Mouse (Mus musculus) embryonic fibroblast, embryonic 13.5 days (primary cell): ENCODE data around the gene Creb3l1.

Experiments
- CTCF ChIP-seq: IDR thresholded peaks from 2 replicates; pipeline ENCODE4 v1.5.1; 2011; ENCODE audit warnings: mild to moderate bottlenecking, control low read depth, low read length, moderate library complexity, borderline replicate concordance; ENCODE audit not compliant: insufficient read depth
- POLR2A ChIP-seq: IDR thresholded peaks from 2 replicates; pipeline ENCODE4 v1.6.1; 2011; ENCODE audit warnings: low read depth, mild to moderate bottlenecking, control low read depth, low read length, moderate library complexity

DNA sequence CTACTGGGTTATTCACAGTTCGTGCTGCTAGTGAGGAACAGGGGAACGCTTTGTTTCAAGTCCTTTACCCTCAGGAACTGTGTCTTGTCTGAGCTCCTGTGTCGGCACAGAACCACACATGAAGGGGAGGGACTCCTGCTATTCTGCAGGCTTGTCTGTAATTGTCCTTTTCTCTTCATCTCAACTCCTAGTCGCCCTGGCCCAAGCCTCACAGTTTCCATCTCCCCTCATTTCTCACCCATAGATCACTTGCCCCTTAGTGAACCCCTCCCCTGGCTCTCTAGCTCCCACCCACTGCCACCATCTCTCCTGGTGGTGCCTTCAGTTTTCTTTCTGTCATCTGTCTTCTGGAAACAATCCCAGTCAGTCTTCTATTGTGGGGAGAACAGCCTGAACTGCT lies 44.1 kb downstream of the Creb3l1 start:
- TF ChIP-seq POLR2A: no peak
- TF ChIP-seq CTCF: no peak
